Mouse (Mus musculus): ENCODE measurements around the gene Oas1d. TPM values are rescaled to one million over a fixed set of nuclear protein-coding genes. Genes with fewer than 3 reads are reported as not detected.
"Not testable (repeated sequence)": the region's sequence is repeated elsewhere in the genome, so short reads cannot be mapped to it uniquely, and the experiment has no call there.

Gene Oas1d
- polyA plus RNA-seq, 1 experiment from 2014 or later: not detected

DNA sequence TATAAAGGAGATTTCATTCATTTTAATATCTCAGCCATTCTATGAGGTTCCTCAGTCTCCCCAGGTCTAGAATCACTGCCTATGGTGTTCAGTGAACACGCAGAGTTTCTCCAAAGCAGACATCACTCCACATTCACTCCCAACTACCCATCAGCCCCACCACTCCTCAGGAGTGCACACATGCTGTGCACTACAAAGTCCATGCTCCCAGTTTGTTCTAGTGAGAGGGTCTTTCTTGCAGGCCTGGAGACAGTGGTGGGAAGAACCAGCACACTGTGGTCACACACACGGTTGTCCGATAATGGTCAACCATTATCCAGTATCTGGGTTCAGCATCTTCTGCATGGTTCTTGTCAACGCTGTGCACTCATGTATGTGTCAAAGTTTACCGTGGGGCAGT is 12.3 kb upstream of the Oas1d start:
- no peak for ATAC-seq (ENCODE audit: insufficient read depth)
- WGBS (ENCODE audit: insufficient replicate concordance): 77% methylated on average over 5 of the region's 5 CpGs
- no peaks in the 10 kb centered on the region for H3K27me3 ChIP-seq
- no peaks in the 10 kb centered on the region for H3K36me3 ChIP-seq (replicated peaks)
- no peak overlapping the region for H3K4me3 ChIP-seq (replicated peaks)
- H3K9ac ChIP-seq: no peak overlapping the region
- no peak overlapping the region for H3K27ac ChIP-seq (replicated peaks)
- no peaks in the 10 kb centered on the region for H3K4me1 ChIP-seq (replicated peaks)
- H3K4me2 ChIP-seq: no peak overlapping the region
- H3K9me3 ChIP-seq (replicated peaks): no peaks in the 10 kb centered on the region

DNA sequence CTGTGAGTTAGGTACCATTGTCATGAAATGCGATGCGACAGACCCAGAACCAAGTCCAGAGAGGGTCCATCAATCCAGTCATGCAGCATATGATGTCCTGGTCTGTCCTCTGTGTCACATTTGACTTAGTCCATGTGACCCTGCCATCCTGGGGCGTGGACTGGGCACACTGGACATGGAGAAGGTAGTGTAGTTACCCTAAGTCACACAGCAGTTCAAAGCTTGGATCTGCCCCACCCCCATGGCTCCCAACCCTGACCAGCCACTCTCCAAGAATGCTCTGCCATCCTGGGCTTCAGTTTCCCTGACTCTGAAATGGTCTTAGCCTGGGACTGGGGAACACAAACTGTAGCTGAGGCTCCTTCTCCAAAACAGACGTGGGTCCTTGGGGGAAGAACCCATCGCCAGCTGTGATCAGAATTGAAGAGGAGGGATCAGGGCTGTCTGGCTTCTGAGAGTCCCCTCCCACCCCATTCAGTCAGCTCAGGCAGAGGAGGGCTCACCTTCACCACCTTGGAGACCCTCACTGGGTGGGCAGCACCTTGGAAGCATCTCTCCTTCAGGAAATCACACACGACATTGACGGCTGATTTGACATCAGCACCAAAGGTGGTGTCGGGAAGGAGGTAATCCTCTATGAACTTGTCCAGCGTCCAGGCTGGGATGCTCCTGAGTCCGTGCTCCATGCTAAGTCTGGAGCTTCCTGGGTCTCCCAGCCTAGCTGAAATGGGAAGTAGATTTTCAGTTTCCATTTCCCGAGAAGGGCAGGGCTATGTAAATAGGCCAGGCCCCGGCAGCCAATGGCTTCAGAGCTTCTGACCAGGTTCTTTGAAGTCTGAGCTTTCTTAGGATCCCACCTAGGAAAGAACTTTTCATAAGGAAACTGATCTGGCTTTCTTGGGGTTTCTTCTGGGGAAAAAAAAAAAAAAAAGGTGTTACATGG is 7.3 kb upstream of the Oas1d start, which contains the start of gene Oas1a:
Gene Oas1a (minus strand): TSS at position 731 of the 943 bp plus-strand sequence.
- not testable (repeated sequence) for H3K27ac ChIP-seq (replicated peaks); H3K4me1 ChIP-seq (replicated peaks); ATAC-seq (ENCODE audit: insufficient read depth); H3K27me3 ChIP-seq; H3K9ac ChIP-seq; H3K36me3 ChIP-seq (replicated peaks); H3K9me3 ChIP-seq (replicated peaks)
- H3K4me3 ChIP-seq (replicated peaks): peak within 1 kb of the TSS; percentile 17; the same call in 1 of the 2 replicates
- H3K4me2 ChIP-seq: peak within 1 kb of the TSS; percentile 27
- WGBS (ENCODE audit: insufficient replicate concordance): 27% methylated on average over 10 of the region's 12 CpGs

DNA sequence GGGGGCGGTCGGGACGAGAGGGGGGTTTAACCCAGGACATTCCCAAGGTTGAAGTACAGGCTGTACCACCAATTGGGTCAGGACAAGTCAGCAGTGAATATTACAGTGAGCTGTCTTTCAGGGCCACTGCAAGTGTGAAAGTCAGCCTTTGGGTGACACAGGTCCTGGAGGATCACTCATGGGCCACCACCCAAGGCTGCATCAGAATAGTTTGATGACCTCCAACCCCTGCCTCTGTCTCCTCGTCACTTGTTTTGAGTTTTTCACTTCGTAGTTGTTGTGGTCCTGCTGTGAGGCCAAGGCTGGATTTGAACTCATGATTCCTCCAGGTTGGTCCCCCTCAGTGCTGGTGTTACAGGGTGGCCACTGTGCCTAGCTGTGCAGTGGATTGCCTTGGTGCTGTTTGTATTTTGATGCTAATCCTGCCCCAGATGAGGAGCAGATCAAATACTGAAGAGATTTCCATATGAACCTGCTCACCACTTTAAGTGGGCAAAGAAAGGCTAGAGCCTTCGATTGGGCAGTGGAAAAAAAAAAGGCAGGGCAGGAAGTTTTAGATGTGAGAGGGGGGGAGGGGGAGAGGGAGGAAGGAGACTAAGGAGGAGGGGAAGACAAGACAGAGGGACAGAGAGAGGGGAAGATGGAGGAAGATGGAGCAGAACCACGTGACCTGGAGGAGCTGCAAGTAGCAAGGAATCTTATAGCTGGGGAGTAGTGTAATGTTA is 6.0 kb upstream of the Oas1d start:
- no peaks in the 10 kb centered on the region for H3K36me3 ChIP-seq (replicated peaks)
- H3K27ac ChIP-seq (replicated peaks): no peak overlapping the region
- no peak for ATAC-seq (ENCODE audit: insufficient read depth)
- H3K4me2 ChIP-seq: no peak overlapping the region
- no peak overlapping the region for H3K4me3 ChIP-seq (replicated peaks)
- no peaks in the 10 kb centered on the region for H3K4me1 ChIP-seq (replicated peaks)
- no peaks in the 10 kb centered on the region for H3K9me3 ChIP-seq (replicated peaks)
- no peak overlapping the region for H3K9ac ChIP-seq
- no peaks in the 10 kb centered on the region for H3K27me3 ChIP-seq
- 36% methylated on average over 7 of the region's 7 CpGs for WGBS (ENCODE audit: insufficient replicate concordance)

DNA sequence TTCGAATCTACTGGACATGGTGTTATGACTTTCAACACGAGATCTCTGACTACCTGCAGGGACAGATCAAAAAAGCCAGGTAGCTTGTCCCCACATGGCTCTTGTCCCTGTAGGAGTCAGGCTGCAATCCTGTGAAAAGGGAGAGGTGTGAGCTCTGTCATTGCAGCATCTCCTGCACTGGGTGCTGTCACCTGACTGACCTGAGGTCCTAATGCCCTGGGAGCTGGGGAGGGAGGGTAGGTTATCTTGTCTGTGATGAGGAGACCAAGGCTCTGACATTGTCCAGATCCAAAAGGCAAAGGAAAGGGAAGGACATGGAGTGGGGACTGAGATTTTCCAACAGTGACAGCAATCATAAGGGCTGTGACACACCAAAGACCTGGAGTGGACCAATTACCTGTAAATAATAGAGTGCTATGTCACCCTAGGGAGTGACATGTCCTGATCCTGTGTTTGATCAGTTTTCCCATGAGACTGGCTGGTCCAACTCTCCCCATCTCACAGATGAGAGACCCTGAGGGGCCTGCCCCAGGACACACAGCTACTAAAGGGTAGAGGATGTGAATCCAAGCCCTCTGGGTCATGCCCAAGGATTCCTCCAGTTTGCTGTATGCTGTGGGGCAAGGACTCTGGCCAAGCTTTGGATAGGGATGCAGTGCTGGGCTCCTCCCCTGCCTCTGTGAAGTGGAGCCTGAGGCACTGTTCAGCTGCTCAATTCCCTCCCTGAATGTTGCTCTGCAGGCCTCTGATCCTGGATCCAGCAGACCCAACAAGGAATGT is 5.0 kb downstream of the Oas1d start:
- not testable (repeated sequence) for H3K4me3 ChIP-seq (replicated peaks); ATAC-seq (ENCODE audit: insufficient read depth)
- WGBS (ENCODE audit: insufficient replicate concordance): 43% methylated on average over 2 of the region's 2 CpGs

DNA sequence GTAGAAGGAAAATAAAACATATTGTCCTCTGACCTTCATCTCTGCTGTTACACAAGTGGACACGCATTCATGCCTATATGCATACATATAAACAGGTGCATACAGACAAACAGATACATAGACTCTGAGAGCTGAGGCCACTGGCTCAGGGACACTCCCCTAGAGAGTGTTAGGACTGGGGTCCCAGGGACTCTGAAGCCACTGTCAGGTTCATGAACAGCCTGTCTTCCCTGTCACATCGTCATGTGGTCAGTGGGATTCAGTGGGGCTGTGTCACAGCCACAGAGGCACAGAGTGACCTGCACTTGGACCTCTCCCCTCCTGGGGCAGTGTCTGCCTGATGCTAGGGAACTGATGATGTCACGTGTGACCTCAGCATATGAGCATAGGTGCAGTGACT is 6.0 kb downstream of the Oas1d start:
- Histone ChIP-seq H3K9ac (no peak overlapping the region), H3K36me3 (replicated peaks) (no peaks in the 10 kb centered on the region), H3K9me3 (replicated peaks) (no peaks in the 10 kb centered on the region), H3K4me3 (replicated peaks) (no peak overlapping the region), H3K4me2 (no peak overlapping the region), H3K27ac (replicated peaks) (no peak overlapping the region), H3K27me3 (no peaks in the 10 kb centered on the region), H3K4me1 (replicated peaks) (no peaks in the 10 kb centered on the region)
- WGBS (ENCODE audit: insufficient replicate concordance): 42% methylated on average over 3 of the region's 3 CpGs
- ATAC-seq (ENCODE audit: insufficient read depth): no peak

More for the DNA sequence above, 5.0 kb downstream of the Oas1d start:
- not testable (repeated sequence) for H3K27ac ChIP-seq (replicated peaks); H3K9me3 ChIP-seq (replicated peaks); H3K27me3 ChIP-seq; H3K9ac ChIP-seq; H3K36me3 ChIP-seq (replicated peaks); H3K4me1 ChIP-seq (replicated peaks); H3K4me2 ChIP-seq

DNA sequence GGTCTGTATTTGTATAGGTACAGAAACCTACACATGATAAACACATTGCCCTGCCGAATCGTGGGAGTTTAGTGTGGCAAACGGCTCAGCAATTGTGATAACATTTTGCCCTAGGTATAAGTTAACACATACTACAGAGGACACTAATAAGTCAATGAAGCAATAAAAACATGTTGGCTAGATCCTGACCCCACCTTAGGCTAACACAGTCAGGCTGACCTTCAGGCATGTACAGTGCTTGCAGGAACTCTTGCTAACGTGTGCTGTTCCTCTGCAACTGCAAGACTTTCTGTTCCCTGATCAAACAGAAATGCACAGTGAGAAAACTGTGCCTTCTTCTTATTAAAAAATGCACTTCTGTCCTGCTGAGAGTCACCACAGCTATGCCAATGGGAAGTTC is 9.6 kb downstream of the Oas1d start:
- no peaks in the 10 kb centered on the region for H3K36me3 ChIP-seq (replicated peaks)
- H3K27me3 ChIP-seq: no peaks in the 10 kb centered on the region
- 48% methylated on average over 4 of the region's 4 CpGs for WGBS (ENCODE audit: insufficient replicate concordance)
- no peaks in the 10 kb centered on the region for H3K9me3 ChIP-seq (replicated peaks)
- no peak overlapping the region for H3K4me3 ChIP-seq (replicated peaks)
- no peak overlapping the region for H3K4me2 ChIP-seq
- H3K4me1 ChIP-seq (replicated peaks): no peaks in the 10 kb centered on the region
- H3K27ac ChIP-seq (replicated peaks): no peak overlapping the region
- no peak overlapping the region for H3K9ac ChIP-seq
- ATAC-seq (ENCODE audit: insufficient read depth): no peak

DNA sequence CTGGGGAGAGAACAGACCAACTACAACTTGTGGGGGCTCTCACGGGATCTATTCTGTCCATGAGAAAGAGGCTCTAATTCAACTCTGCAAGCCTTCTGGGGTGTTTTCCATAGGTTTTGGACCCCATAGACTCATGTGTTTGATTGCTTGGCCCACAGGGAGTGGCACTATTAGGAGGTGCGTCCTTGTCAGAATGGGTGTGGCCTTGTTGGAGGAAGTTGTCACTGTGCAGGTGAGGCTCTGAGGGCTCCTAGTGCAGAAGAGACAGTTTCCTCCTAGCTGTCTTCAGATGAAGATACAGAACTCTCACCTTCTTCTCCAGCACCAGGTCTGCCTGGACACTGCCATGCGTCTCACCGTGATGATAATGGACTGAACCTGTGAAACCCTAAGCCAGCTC is 10.2 kb downstream of the Oas1d start:
- H3K4me2 ChIP-seq; H3K4me1 ChIP-seq (replicated peaks); H3K36me3 ChIP-seq (replicated peaks); H3K9me3 ChIP-seq (replicated peaks); H3K27me3 ChIP-seq; ATAC-seq (ENCODE audit: insufficient read depth); H3K9ac ChIP-seq; H3K27ac ChIP-seq (replicated peaks); H3K4me3 ChIP-seq (replicated peaks): not testable (repeated sequence)
- 69% methylated on average over 4 of the region's 4 CpGs for WGBS (ENCODE audit: insufficient replicate concordance)

DNA sequence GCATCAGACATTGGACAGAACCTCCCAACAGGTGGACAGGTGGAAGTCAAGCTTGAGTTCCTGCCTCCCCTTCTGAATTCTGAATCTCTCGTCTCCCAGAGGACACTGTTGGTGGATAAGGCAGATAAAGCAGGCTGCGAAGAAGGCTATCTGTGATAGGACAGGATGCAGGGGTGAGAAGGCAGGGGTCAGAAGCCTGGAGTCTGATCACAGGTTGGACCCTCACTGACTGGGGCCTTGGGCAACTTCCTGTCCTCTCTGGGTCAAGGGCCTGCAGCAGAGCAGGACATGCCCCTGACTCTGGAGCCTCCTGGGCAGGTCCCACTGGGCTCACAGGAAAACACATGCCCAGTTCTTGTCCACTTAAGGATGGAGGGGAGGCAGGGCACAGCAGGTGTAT is 12.0 kb downstream of the Oas1d start:
- WGBS (ENCODE audit: insufficient replicate concordance): 32% methylated on average over 2 of the region's 2 CpGs
- H3K4me3 ChIP-seq (replicated peaks); ATAC-seq (ENCODE audit: insufficient read depth); H3K4me1 ChIP-seq (replicated peaks); H3K4me2 ChIP-seq; H3K36me3 ChIP-seq (replicated peaks); H3K27me3 ChIP-seq; H3K27ac ChIP-seq (replicated peaks); H3K9ac ChIP-seq; H3K9me3 ChIP-seq (replicated peaks): not testable (repeated sequence)

DNA sequence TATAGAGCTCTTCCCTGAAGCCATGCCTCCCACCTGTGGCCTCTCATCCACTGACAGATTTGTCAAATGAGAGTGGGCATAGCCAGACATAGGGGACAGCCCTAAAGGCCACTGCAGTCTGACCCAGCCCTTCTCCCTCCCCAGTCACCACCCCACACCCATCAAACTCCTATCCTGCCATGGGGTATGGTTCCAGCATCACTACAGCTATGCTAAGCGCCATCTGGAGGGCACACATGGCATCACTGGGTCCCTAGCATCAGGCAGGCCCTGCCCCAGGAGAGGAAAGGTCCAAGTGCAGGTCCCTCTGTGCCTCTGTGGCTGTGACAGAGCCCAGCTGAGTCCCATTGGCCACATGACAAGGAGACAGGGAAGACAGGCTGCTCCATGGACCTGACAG is 12.7 kb downstream of the Oas1d start:
- no peaks in the 10 kb centered on the region for H3K9me3 ChIP-seq (replicated peaks)
- 5% methylated on average over 1 of the region's 1 CpGs for WGBS (ENCODE audit: insufficient replicate concordance)
- ATAC-seq (ENCODE audit: insufficient read depth): no peak

DNA sequence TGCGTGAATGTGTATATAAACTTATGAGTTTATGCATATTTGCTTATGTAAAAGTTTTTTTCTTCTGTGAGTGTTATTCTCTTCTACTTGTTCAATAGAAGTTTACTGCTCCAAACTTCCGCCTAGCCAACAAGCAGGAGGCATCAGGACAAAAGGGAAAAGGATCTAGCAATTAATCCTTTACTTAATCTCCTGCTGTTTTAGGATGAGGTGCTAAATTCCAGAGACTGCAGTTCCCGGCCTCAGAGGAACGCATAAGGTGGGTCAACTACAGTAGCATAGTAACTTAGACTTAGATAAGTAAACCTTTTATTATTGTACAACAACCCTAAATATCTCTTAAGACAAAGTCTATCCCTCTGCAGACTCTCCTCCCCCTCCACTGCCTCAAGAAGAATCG is 19.6 kb downstream of the Oas1d start:
- Histone ChIP-seq H3K9ac (no peak overlapping the region), H3K9me3 (replicated peaks) (no peaks in the 10 kb centered on the region), H3K4me3 (replicated peaks) (no peak overlapping the region), H3K27ac (replicated peaks) (no peak overlapping the region), H3K36me3 (replicated peaks) (no peaks in the 10 kb centered on the region), H3K4me1 (replicated peaks) (no peaks in the 10 kb centered on the region), H3K4me2 (no peak overlapping the region), H3K27me3 (no peaks in the 10 kb centered on the region)
- 26% methylated on average over 5 of the region's 5 CpGs for WGBS (ENCODE audit: insufficient replicate concordance)
- ATAC-seq (ENCODE audit: insufficient read depth): no peak

More for the DNA sequence above, 12.7 kb downstream of the Oas1d start:
- no peaks in the 10 kb centered on the region for H3K4me1 ChIP-seq (replicated peaks)
- no peak overlapping the region for H3K4me2 ChIP-seq
- no peaks in the 10 kb centered on the region for H3K27me3 ChIP-seq
- H3K4me3 ChIP-seq (replicated peaks): no peak overlapping the region
- H3K27ac ChIP-seq (replicated peaks): no peak overlapping the region
- H3K9ac ChIP-seq: no peak overlapping the region
- H3K36me3 ChIP-seq (replicated peaks): no peaks in the 10 kb centered on the region

DNA sequence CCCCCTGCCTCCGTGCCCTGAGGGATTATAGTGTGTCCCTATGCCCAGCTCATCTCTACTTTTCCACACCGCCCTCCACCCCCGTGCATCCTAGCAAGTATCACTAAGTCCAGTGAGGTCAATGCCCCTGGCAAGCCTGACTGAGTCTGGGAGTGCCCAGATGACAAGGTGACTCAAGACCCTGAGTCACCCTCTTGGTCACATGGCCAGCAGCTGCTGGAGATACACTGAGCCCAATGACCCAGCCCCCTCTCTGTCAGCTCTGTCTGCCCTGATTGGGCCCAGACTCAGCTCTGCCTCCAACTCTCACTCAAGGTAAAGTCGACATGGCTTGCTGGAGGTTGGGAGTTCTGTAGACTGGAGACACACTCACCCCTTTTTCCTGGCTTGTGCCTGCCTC is 23.5 kb downstream of the Oas1d start:
- WGBS (ENCODE audit: insufficient replicate concordance): 59% methylated on average over 4 of the region's 4 CpGs
- Histone ChIP-seq H3K36me3 (replicated peaks) (no peaks in the 10 kb centered on the region), H3K9ac (no peak overlapping the region), H3K27ac (replicated peaks) (no peak overlapping the region), H3K9me3 (replicated peaks) (no peaks in the 10 kb centered on the region), H3K27me3 (no peaks in the 10 kb centered on the region), H3K4me2 (no peak overlapping the region), H3K4me1 (replicated peaks) (no peaks in the 10 kb centered on the region), H3K4me3 (replicated peaks) (no peak overlapping the region)
- no peak for ATAC-seq (ENCODE audit: insufficient read depth)
